Mouse (Mus musculus) forebrain, embryonic 11.5 days (tissue): ENCODE measurements at regions not wholly inside any gene's neighbourhood (a gene's known extent, or its start where the extent isn't known, plus 50 kb on each side); places are given as distances from the start of the nearest gene placed in this dataset.

ENCODE experiments used
- ATAC-seq: fragments of 200-750 bp; cut with Nextera tagmentation; replicated peaks from 2 replicates; pipeline ENCODE4 v1.8.0; 2017; ENCODE audit warnings: moderate TSS enrichment; ENCODE audit not compliant: low FRiP score
- DNase-seq: peaks from one replicate; pipeline ENCODE4 v3.0.0-alpha.2; 2017; ENCODE audit warnings: low spot score
- H3K27ac ChIP-seq: fragments of 300-500 bp; sonication (generic); 2 replicates; pipeline ENCODE4 v1.5.1; 2014; ENCODE audit warnings: low read depth, low read length
- H3K27me3 ChIP-seq: fragments of 300-500 bp; sonication (generic); 2 replicates; pipeline ENCODE4 v1.6.1; 2014; ENCODE audit warnings: mild to moderate bottlenecking, low read length, mixed read lengths; ENCODE audit not compliant: control insufficient read depth, insufficient read depth
- H3K36me3 ChIP-seq: fragments of 300-500 bp; sonication (generic); 2 replicates; pipeline ENCODE4 v1.6.1; 2014; ENCODE audit warnings: mild to moderate bottlenecking, low read length, moderate library complexity, mixed read lengths; ENCODE audit not compliant: control insufficient read depth, insufficient read depth
- H3K4me1 ChIP-seq: fragments of 300-500 bp; sonication (generic); replicated peaks from 2 replicates; pipeline ENCODE4 v1.6.1; 2014; ENCODE audit warnings: low read length, mixed read lengths; ENCODE audit not compliant: control insufficient read depth, insufficient read depth
- H3K4me2 ChIP-seq: fragments of 300-500 bp; sonication (generic); 2 replicates; pipeline ENCODE4 v1.6.1; 2014; ENCODE audit warnings: low read depth, mild to moderate bottlenecking, low read length, moderate library complexity, mixed read lengths; ENCODE audit not compliant: severe bottlenecking
- H3K4me3 ChIP-seq: fragments of 300-500 bp; sonication (generic); 2 replicates; pipeline ENCODE4 v1.5.1; 2014; ENCODE audit warnings: low read depth, low read length
- H3K9ac ChIP-seq: fragments of 300-500 bp; sonication (generic); 2 replicates; pipeline ENCODE4 v1.6.1; 2014; ENCODE audit warnings: low read length
- H3K9me3 ChIP-seq: fragments of 300-500 bp; sonication (generic); 2 replicates; pipeline ENCODE4 v1.6.1; 2016; ENCODE audit warnings: low read length, mixed read lengths; ENCODE audit not compliant: control insufficient read depth
- WGBS: fragments of 180-500 bp; shearing (Covaris S2); extraction: QIAGEN DNeasy Blood & Tissue Kit; methylation state at CpG from one replicate; pipeline ENCODE4 v1.1.7; 2014; 5-methylcytosine and 5-hydroxymethylcytosine counted together

GRCm38 (mm10) chr3:38299236-38299897, 185.3 kb downstream of the Ankrd50 start:
- no peak for ATAC-seq

GRCm38 (mm10) chr3:38297499-38297898, 187.1 kb downstream of the Ankrd50 start:
- Histone ChIP-seq H3K9me3 (no peaks in the 10 kb centered on the region), H3K4me1 (no peaks in the 10 kb centered on the region), H3K36me3 (no peaks in the 10 kb centered on the region), H3K27ac (no peak overlapping the region), H3K4me2 (no peak overlapping the region), H3K27me3 (no peaks in the 10 kb centered on the region), H3K9ac (no peak overlapping the region), H3K4me3 (no peak overlapping the region)
- ATAC-seq (no peak), DNase-seq (no peak)
- 77% methylated on average over 2 of the region's 2 CpGs for WGBS

More at GRCm38 (mm10) chr3:38299236-38299897, 185.3 kb downstream of the Ankrd50 start:
- H3K9ac ChIP-seq, result no peak overlapping the region
- no peaks in the 10 kb centered on the region for H3K9me3 ChIP-seq
- no peak overlapping the region for H3K4me3 ChIP-seq
- DNase-seq, result no peak
- no peaks in the 10 kb centered on the region for H3K36me3 ChIP-seq
- no peak overlapping the region for H3K27ac ChIP-seq
- no peak overlapping the region for H3K4me2 ChIP-seq
- H3K27me3 ChIP-seq, result no peaks in the 10 kb centered on the region
- no peaks in the 10 kb centered on the region for H3K4me1 ChIP-seq
- WGBS, result 24% methylated on average over 2 of the region's 2 CpGs

GRCm38 (mm10) chr3:38289062-38289461, 195.6 kb downstream of the Ankrd50 start:
- WGBS, result 60% methylated on average over 3 of the region's 3 CpGs
- Histone ChIP-seq H3K27ac (no peak overlapping the region), H3K27me3 (no peaks in the 10 kb centered on the region), H3K9me3 (no peaks in the 10 kb centered on the region), H3K9ac (no peak overlapping the region), H3K4me2 (no peak overlapping the region), H3K4me3 (no peak overlapping the region), H3K36me3 (no peaks in the 10 kb centered on the region), H3K4me1 (no peaks in the 10 kb centered on the region)
- DNase-seq, result no peak
- no peak for ATAC-seq

- H3K9me3 ChIP-seq, result no peaks in the 10 kb centered on the region
- DNase-seq, result no peak
- 83% methylated on average over 11 of the region's 11 CpGs for WGBS
- no peak overlapping the region for H3K27ac ChIP-seq
- no peaks in the 10 kb centered on the region for H3K4me1 ChIP-seq
- H3K4me2 ChIP-seq, result no peak overlapping the region
- H3K4me3 ChIP-seq, result no peak overlapping the region
- ATAC-seq, result no peak
- H3K36me3 ChIP-seq, result no peaks in the 10 kb centered on the region
- H3K27me3 ChIP-seq, result no peaks in the 10 kb centered on the region
- H3K9ac ChIP-seq, result no peak overlapping the region
Measured at GRCm38 (mm10) chr3:38283687-38284124, 200.9 kb downstream of the Ankrd50 start.

- no peaks in the 10 kb centered on the region for H3K27me3 ChIP-seq
- H3K27ac ChIP-seq, result no peak overlapping the region
- H3K9ac ChIP-seq, result no peak overlapping the region
- ATAC-seq, result no peak
- no peaks in the 10 kb centered on the region for H3K9me3 ChIP-seq
- WGBS, result 86% methylated on average over 4 of the region's 4 CpGs
- H3K4me1 ChIP-seq, result no peaks in the 10 kb centered on the region
- no peaks in the 10 kb centered on the region for H3K36me3 ChIP-seq
- H3K4me2 ChIP-seq, result no peak overlapping the region
- no peak for DNase-seq
- H3K4me3 ChIP-seq, result no peak overlapping the region
Measured at GRCm38 (mm10) chr3:38282891-38283290, 201.8 kb downstream of the Ankrd50 start.

GRCm38 (mm10) chr3:38281683-38282082, 203.0 kb downstream of the Ankrd50 start:
- 74% methylated on average over 4 of the region's 4 CpGs for WGBS

GRCm38 (mm10) chr3:38280876-38281275, 203.8 kb downstream of the Ankrd50 start:
- Histone ChIP-seq H3K27me3 (no peaks in the 10 kb centered on the region), H3K27ac (no peak overlapping the region), H3K9ac (no peak overlapping the region), H3K4me2 (no peak overlapping the region), H3K36me3 (no peaks in the 10 kb centered on the region), H3K4me1 (no peaks in the 10 kb centered on the region), H3K9me3 (no peaks in the 10 kb centered on the region), H3K4me3 (no peak overlapping the region)
- no peak for DNase-seq
- ATAC-seq, result no peak
- 85% methylated on average over 6 of the region's 6 CpGs for WGBS

More at GRCm38 (mm10) chr3:38281683-38282082, 203.0 kb downstream of the Ankrd50 start:
- DNase-seq, result no peak
- no peaks in the 10 kb centered on the region for H3K27me3 ChIP-seq
- no peak for ATAC-seq
- no peaks in the 10 kb centered on the region for H3K9me3 ChIP-seq
- H3K9ac ChIP-seq, result no peak overlapping the region
- no peaks in the 10 kb centered on the region for H3K4me1 ChIP-seq
- no peak overlapping the region for H3K27ac ChIP-seq
- H3K4me3 ChIP-seq, result no peak overlapping the region
- no peaks in the 10 kb centered on the region for H3K36me3 ChIP-seq
- H3K4me2 ChIP-seq, result no peak overlapping the region

GRCm38 (mm10) chr3:38280105-38280504, 204.5 kb downstream of the Ankrd50 start:
- H3K4me3 ChIP-seq, result no peak overlapping the region
- H3K36me3 ChIP-seq, result no peaks in the 10 kb centered on the region
- no peak overlapping the region for H3K9ac ChIP-seq
- DNase-seq (no peak), ATAC-seq (no peak)
- H3K4me2 ChIP-seq, result no peak overlapping the region
- 81% methylated on average over 3 of the region's 3 CpGs for WGBS
- H3K27ac ChIP-seq, result no peak overlapping the region
- H3K4me1 ChIP-seq, result no peaks in the 10 kb centered on the region
- H3K27me3 ChIP-seq, result no peaks in the 10 kb centered on the region
- H3K9me3 ChIP-seq, result no peaks in the 10 kb centered on the region

GRCm38 (mm10) chr3:38276948-38277504, 207.6 kb downstream of the Ankrd50 start:
- Histone ChIP-seq H3K36me3 (no peaks in the 10 kb centered on the region), H3K4me3 (no peak overlapping the region), H3K4me2 (no peak overlapping the region), H3K9ac (no peak overlapping the region), H3K4me1 (no peaks in the 10 kb centered on the region), H3K27ac (no peak overlapping the region), H3K27me3 (no peaks in the 10 kb centered on the region), H3K9me3 (no peaks in the 10 kb centered on the region)
- WGBS, result 93% methylated on average over 1 of the region's 1 CpGs
- no peak for ATAC-seq
- no peak for DNase-seq
